Mouse (Mus musculus): ENCODE measurements around the gene Il6st. TPM values are rescaled to one million over a fixed set of nuclear protein-coding genes. Genes with fewer than 3 reads are reported as not detected.

Il6st gene
- polyA plus RNA-seq (2014; fragmentation: Illumina TruSeq; extraction: RNeasy Lipid Tissue Mini Kit (QIAGEN cat#74804); ENCODE audit: low read depth, low replicate concordance) = 194 TPM

DNA sequence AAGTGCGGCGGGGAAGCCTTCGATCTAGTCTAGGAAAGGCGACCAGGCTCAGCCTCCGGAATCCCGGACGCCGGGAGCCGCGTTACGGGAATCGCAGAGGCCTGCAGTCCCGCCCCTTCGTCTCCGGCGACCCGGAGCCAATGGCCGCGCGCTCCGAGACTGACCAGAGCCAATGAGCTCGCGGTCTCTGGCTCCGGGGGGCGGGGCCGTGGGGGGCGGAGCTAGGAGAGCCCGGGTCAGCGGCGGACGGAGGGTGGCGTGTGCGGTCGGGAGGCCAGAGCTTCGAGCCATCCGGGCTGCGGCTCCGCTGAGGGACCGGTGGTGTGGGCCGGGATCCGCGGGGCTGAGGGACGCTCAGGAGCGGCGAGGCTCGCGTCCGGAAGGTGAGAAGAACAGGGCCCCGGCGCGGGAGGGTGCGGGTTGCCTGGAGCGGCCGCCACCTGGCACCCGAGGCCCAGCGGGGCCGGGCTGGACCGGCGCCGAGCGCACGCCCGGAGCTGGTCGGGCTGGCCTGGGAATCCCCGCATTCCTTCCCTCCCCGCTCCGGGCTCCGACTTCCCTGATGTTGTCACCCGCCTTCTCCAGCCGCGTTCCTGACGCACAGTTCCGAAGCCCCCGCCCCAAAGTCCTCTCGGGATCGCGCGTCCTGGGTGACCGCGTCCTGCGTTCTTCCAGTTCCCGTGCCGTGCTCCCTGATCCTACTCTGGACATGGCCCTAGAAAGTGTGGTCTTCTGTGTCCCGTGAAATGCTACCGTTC lies at the start of gene Il6st:
Gene Il6st, plus strand, starts transcription at position 203 of the 758 bp plus-strand sequence.

Other genes starting within 250 kb of the Il6st start
- gene Ankrd55, start 175.6 kb upstream of the Il6st start, polyA plus RNA-seq (2014; fragmentation: Illumina TruSeq; extraction: RNeasy Lipid Tissue Mini Kit (QIAGEN cat#74804); ENCODE audit: low read depth, low replicate concordance) = 1.9 TPM
- 0.35 TPM for gene Il31ra, start 130.3 kb downstream of the Il6st start, polyA plus RNA-seq (2014; fragmentation: Illumina TruSeq; extraction: RNeasy Lipid Tissue Mini Kit (QIAGEN cat#74804); ENCODE audit: low read depth, low replicate concordance)
- gene Ddx4, start 188.4 kb downstream of the Il6st start, polyA plus RNA-seq (2014; fragmentation: Illumina TruSeq; extraction: RNeasy Lipid Tissue Mini Kit (QIAGEN cat#74804); ENCODE audit: low read depth, low replicate concordance) = 5.6 TPM
- 28.9 TPM for gene Slc38a9, start 196.7 kb downstream of the Il6st start, polyA plus RNA-seq (2014; fragmentation: Illumina TruSeq; extraction: RNeasy Lipid Tissue Mini Kit (QIAGEN cat#74804); ENCODE audit: low read depth, low replicate concordance)

Measured in adrenal gland, adult 10 weeks (tissue).